ENCODE assay signal across 27 mouse cellular contexts in the genomic region with DNA sequence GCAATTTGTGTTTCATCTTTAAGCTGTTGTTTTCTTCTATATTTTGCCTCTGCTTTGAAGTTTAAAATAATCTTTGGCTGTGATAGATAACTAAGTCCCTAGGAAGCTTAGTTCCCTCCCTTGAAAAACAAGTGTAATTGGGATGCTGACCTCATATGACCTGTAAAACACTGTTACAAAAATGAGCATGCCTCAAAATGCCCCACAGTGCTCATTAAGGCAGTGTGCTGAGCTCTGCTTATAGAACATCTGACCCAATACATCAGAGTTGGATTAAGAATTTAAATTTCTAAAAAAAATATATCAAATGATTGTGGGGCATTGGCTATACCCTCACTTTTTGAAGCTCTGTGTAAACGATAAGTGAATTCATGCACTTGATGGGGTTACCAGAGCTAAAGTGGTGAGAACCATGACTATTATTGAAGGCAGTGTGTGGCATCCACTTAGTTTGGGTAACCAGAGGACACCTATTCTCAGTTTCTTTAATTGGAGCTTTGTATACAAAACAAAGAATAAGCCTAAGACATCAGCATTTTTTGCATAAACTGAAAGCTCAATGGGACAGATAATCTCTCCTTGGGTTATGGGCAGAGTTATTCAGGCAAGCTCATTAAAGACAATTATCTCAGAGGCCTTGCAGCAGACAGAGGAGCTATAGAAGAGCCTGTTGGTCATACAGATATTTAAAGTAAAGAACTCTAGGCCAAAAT.
DNase-seq lines count a peak whose midpoint lies in the region; ATAC-seq lines count a peak whose summit lies in the region.
"Had no signal": no experiment of that assay in that cellular context is flagged by ENCODE, and none has a peak within 500 bp of the region (broad histone marks: within the 10 kb centered on the region; RNA-seq: fewer than 3 reads in every experiment).

No protein-coding gene starts in this region.

- H3K9me3 ChIP-seq in forebrain, embryonic 11.5 days (ENCODE audit: control insufficient read depth, low read length): no peaks in the 10 kb centered on the region
- no peaks in the 10 kb centered on the region for H3K9me3 ChIP-seq in forebrain, embryonic 14.5 days (replicated peaks; ENCODE audit: control insufficient read depth, low read length)
- H3K9me3 ChIP-seq in midbrain, embryonic 12.5 days: no peaks in the 10 kb centered on the region
- H3K9me3 ChIP-seq in midbrain, embryonic 15.5 days: no peaks in the 10 kb centered on the region
- H3K9me3 ChIP-seq: embryonic facial prominence, embryonic 12.5 days; embryonic facial prominence, embryonic 15.5 days; forebrain, embryonic 12.5 days; heart, embryonic 12.5 days; heart, embryonic 15.5 days; hindbrain, embryonic 10.5 days; hindbrain, embryonic 13.5 days; intestine, embryonic 15.5 days had no signal

- ATAC-seq in forebrain, embryonic 11.5 days (replicated peaks; ENCODE audit: low FRiP score): peak; percentile 65; the same call in 1 of the 2 replicates
- ATAC-seq in forebrain, embryonic 14.5 days: no peak
- peak; percentile 25; the same call in 1 of the 2 replicates for ATAC-seq in midbrain, embryonic 12.5 days (ENCODE audit: low FRiP score, low read depth)
- no peak for ATAC-seq in midbrain, embryonic 15.5 days (replicated peaks)
- ATAC-seq: forebrain, embryonic 16.5 days; hindbrain, embryonic 16.5 days; intestine, embryonic 15.5 days had no signal

- no peak overlapping the region for H3K4me2 ChIP-seq in forebrain, embryonic 11.5 days (ENCODE audit: low read depth, low read length, severe bottlenecking)
- H3K4me2 ChIP-seq in forebrain, embryonic 14.5 days (ENCODE audit: low read length): no peak overlapping the region
- H3K4me2 ChIP-seq in midbrain, embryonic 12.5 days (replicated peaks): no peak overlapping the region
- no peak overlapping the region for H3K4me2 ChIP-seq in midbrain, embryonic 15.5 days
- H3K4me2 ChIP-seq: embryonic facial prominence, embryonic 12.5 days; embryonic facial prominence, embryonic 15.5 days; forebrain, embryonic 12.5 days; heart, embryonic 12.5 days; heart, embryonic 15.5 days; hindbrain, embryonic 13.5 days; intestine, embryonic 15.5 days had no signal

- no peak for DNase-seq in forebrain, embryonic 11.5 days (ENCODE audit: low spot score)
- DNase-seq in forebrain, embryonic 14.5 days (ENCODE audit: low spot score): no peak
- DNase-seq in retina, embryonic 14.5 days (ENCODE audit: low spot score): peak; percentile 55
- DNase-seq in B cell, adult 2 months: no peak
- DNase-seq: adrenal gland, adult 8-10 months; adrenal gland, postnatal 25 days; cerebellum, adult 2 months; cerebellum, adult 9-11 months; cerebellum, postnatal 25 days; gastrocnemius, postnatal 25 days; heart, adult 18-20 months; heart, postnatal 10 days; heart, postnatal 36 days had no signal

- H3K4me1 ChIP-seq in forebrain, embryonic 11.5 days (replicated peaks; ENCODE audit: control insufficient read depth, insufficient read depth, low read length): no peaks in the 10 kb centered on the region; the same call in 1 of the 2 replicates
- H3K4me1 ChIP-seq in forebrain, embryonic 14.5 days (ENCODE audit: control insufficient read depth, insufficient read depth, low read length): no peaks in the 10 kb centered on the region
- H3K4me1 ChIP-seq in midbrain, embryonic 12.5 days: 0 out of 2 replicates have a peak, but pooled peaks cover 2% of the 10 kb centered on the region
- H3K4me1 ChIP-seq in midbrain, embryonic 15.5 days: no peaks in the 10 kb centered on the region
- H3K4me1 ChIP-seq: embryonic facial prominence, embryonic 12.5 days; embryonic facial prominence, embryonic 15.5 days; heart, embryonic 15.5 days; hindbrain, embryonic 10.5 days; hindbrain, embryonic 13.5 days; intestine, embryonic 15.5 days had no signal

- H3K27me3 ChIP-seq in forebrain, embryonic 11.5 days (ENCODE audit: control insufficient read depth, insufficient read depth, low read length): no peaks in the 10 kb centered on the region
- H3K27me3 ChIP-seq in forebrain, embryonic 14.5 days (replicated peaks; ENCODE audit: control insufficient read depth, insufficient read depth, low read length): no peaks in the 10 kb centered on the region
- H3K27me3 ChIP-seq in midbrain, embryonic 12.5 days: no peaks in the 10 kb centered on the region
- H3K27me3 ChIP-seq in midbrain, embryonic 15.5 days (replicated peaks): no peaks in the 10 kb centered on the region
- H3K27me3 ChIP-seq: CH12.LX; embryonic facial prominence, embryonic 12.5 days; embryonic facial prominence, embryonic 15.5 days; forebrain, embryonic 12.5 days; heart, embryonic 12.5 days; heart, embryonic 15.5 days; hindbrain, embryonic 13.5 days; intestine, embryonic 15.5 days had no signal

- H3K4me3 ChIP-seq in forebrain, embryonic 11.5 days (ENCODE audit: low read depth, low read length): no peak overlapping the region
- H3K4me3 ChIP-seq in forebrain, embryonic 14.5 days (ENCODE audit: low read depth, low read length): no peak overlapping the region
- H3K4me3 ChIP-seq in midbrain, embryonic 12.5 days: no peak overlapping the region
- no peak overlapping the region for H3K4me3 ChIP-seq in midbrain, embryonic 15.5 days
- H3K4me3 ChIP-seq: embryonic facial prominence, embryonic 12.5 days; embryonic facial prominence, embryonic 15.5 days; forebrain, embryonic 12.5 days; heart, embryonic 12.5 days; heart, embryonic 15.5 days; hindbrain, embryonic 10.5 days; hindbrain, embryonic 13.5 days; intestine, embryonic 15.5 days had no signal

- H3K9ac ChIP-seq in forebrain, embryonic 11.5 days (ENCODE audit: low read length): no peak overlapping the region
- no peak overlapping the region for H3K9ac ChIP-seq in forebrain, embryonic 14.5 days (ENCODE audit: low read length)
- H3K9ac ChIP-seq in midbrain, embryonic 12.5 days (replicated peaks): no peak overlapping the region
- no peak overlapping the region for H3K9ac ChIP-seq in midbrain, embryonic 15.5 days
- H3K9ac ChIP-seq: embryonic facial prominence, embryonic 12.5 days; embryonic facial prominence, embryonic 15.5 days; forebrain, embryonic 12.5 days; heart, embryonic 12.5 days; heart, embryonic 15.5 days; hindbrain, embryonic 13.5 days; intestine, embryonic 15.5 days had no signal

- WGBS in forebrain, embryonic 11.5 days: 17% methylated on average over 1 of the region's 1 CpGs
- 11% methylated on average over 1 of the region's 1 CpGs for WGBS in forebrain, embryonic 14.5 days
- 55% methylated on average over 1 of the region's 1 CpGs for WGBS in midbrain, embryonic 12.5 days
- WGBS in midbrain, embryonic 15.5 days: 56% methylated on average over 1 of the region's 1 CpGs

- no peak overlapping the region for H3K27ac ChIP-seq in forebrain, embryonic 11.5 days (ENCODE audit: low read depth, low read length)
- H3K27ac ChIP-seq in forebrain, embryonic 14.5 days (ENCODE audit: low read depth, low read length): no peak overlapping the region
- H3K27ac ChIP-seq in midbrain, embryonic 12.5 days (replicated peaks): no peak overlapping the region
- H3K27ac ChIP-seq in midbrain, embryonic 15.5 days: no peak overlapping the region
- H3K27ac ChIP-seq: embryonic facial prominence, embryonic 12.5 days; embryonic facial prominence, embryonic 15.5 days; forebrain, embryonic 12.5 days; heart, embryonic 15.5 days; hindbrain, embryonic 10.5 days; hindbrain, embryonic 13.5 days; intestine, embryonic 15.5 days had no signal

- H3K36me3 ChIP-seq in forebrain, embryonic 11.5 days (ENCODE audit: control insufficient read depth, insufficient read depth, low read length): no peaks in the 10 kb centered on the region
- H3K36me3 ChIP-seq in forebrain, embryonic 14.5 days (ENCODE audit: control insufficient read depth, insufficient read depth, low read length): no peaks in the 10 kb centered on the region
- no peaks in the 10 kb centered on the region for H3K36me3 ChIP-seq in midbrain, embryonic 12.5 days
- H3K36me3 ChIP-seq in midbrain, embryonic 15.5 days (replicated peaks): no peaks in the 10 kb centered on the region
- H3K36me3 ChIP-seq: embryonic facial prominence, embryonic 12.5 days; embryonic facial prominence, embryonic 15.5 days; forebrain, embryonic 12.5 days; G1E; heart, embryonic 12.5 days; heart, embryonic 15.5 days; hindbrain, embryonic 10.5 days; hindbrain, embryonic 13.5 days; intestine, embryonic 15.5 days had no signal

Comparison
In these comparisons a context has a peak if more than half of its experiments do, and no peak if none do; other contexts are left out.
1. ATAC-seq: peak in forebrain, embryonic 11.5 days (single experiment) and midbrain, embryonic 12.5 days (single experiment); none in forebrain, embryonic 14.5 days (single experiment) and midbrain, embryonic 15.5 days (single experiment).